Mouse (Mus musculus) embryonic facial prominence, embryonic 12.5 days (tissue): ENCODE results near the gene Scn4a. TPM values are rescaled to one million over a fixed set of nuclear protein-coding genes. Genes with fewer than 3 reads are reported as not detected.

Experiments used
- ATAC-seq: fragments of 200-750 bp; cut with Nextera tagmentation; 2 replicates; pipeline ENCODE4 v1.8.0; 2017; ENCODE audit not compliant: insufficient number of reproducible peaks, insufficient read depth, low FRiP score, low TSS enrichment
- H3K27ac ChIP-seq: fragments of 300-500 bp; sonication (generic); 2 replicates; pipeline ENCODE4 v1.5.1; 2016; ENCODE audit warnings: mild to moderate bottlenecking
- H3K27me3 ChIP-seq: fragments of 300-500 bp; sonication (generic); 2 replicates; pipeline ENCODE4 v1.6.1; 2016; ENCODE audit warnings: mild to moderate bottlenecking, moderate library complexity
- H3K36me3 ChIP-seq: fragments of 300-500 bp; sonication (generic); 2 replicates; pipeline ENCODE4 v1.6.1; 2016; ENCODE audit warnings: mild to moderate bottlenecking
- H3K4me1 ChIP-seq: fragments of 300-500 bp; sonication (generic); 2 replicates; pipeline ENCODE4 v1.6.1; 2016
- H3K4me2 ChIP-seq: fragments of 300-500 bp; sonication (generic); replicated peaks from 2 replicates; pipeline ENCODE4 v1.6.1; 2016; ENCODE audit warnings: mild to moderate bottlenecking, moderate library complexity
- H3K4me3 ChIP-seq: fragments of 300-500 bp; sonication (generic); 2 replicates; pipeline ENCODE4 v1.5.1; 2016; ENCODE audit warnings: mild to moderate bottlenecking
- H3K9ac ChIP-seq: fragments of 300-500 bp; sonication (generic); 2 replicates; pipeline ENCODE4 v1.6.1; 2016; ENCODE audit warnings: mild to moderate bottlenecking, moderate library complexity
- H3K9me3 ChIP-seq: fragments of 300-500 bp; sonication (generic); 2 replicates; pipeline ENCODE4 v1.6.1; 2016; ENCODE audit warnings: mild to moderate bottlenecking, moderate library complexity
- WGBS: fragments of 180-500 bp; shearing (Covaris S2); methylation state at CpG from one replicate; pipeline ENCODE4 v1.1.7; 2016; 5-methylcytosine and 5-hydroxymethylcytosine counted together
- polyA plus RNA-seq: library from polyadenylated mRNA; unstranded; fragments of >200 nt; fragmentation: Nextera tagmentation; extraction: Ambion mirVana; gene quantifications from 2 replicates; pipeline ENCODE4 v1.2.1, GENCODE M21; 2016

Scn4a gene
- polyA plus RNA-seq, 1 experiment from 2014 or later, result 0.05 TPM

DNA sequence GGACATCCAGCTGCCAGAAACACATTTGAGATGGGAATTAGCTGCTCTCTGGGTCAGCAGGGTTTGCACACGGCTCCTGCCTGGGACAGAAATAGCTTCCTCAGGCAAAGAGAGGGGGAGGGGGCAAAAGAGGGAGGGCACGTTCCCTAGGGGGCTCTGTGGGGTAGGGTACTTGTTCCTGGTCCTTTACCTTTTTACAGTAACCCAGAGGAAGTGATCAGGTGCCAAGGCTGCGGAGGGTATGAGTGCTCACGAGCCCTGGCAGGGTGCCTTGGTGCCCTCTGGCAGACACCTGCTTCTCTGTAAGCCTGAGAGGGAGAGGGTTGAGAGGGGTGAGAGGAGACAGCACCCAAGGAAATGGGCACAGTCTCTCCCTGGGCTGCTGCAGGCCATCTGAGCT, 20.6 kb downstream of the Scn4a start:
- H3K4me1 ChIP-seq, result peaks cover 10% of the 10 kb centered on the region; the same call in 1 of the 2 replicates
- 55% methylated on average over 4 of the region's 4 CpGs for WGBS
- no peak overlapping the region for H3K4me2 ChIP-seq
- no peak overlapping the region for H3K27ac ChIP-seq
- no peak for ATAC-seq
- H3K9ac ChIP-seq, result no peak overlapping the region
- no peak overlapping the region for H3K4me3 ChIP-seq
- no peaks in the 10 kb centered on the region for H3K9me3 ChIP-seq
- no peaks in the 10 kb centered on the region for H3K36me3 ChIP-seq
- no peaks in the 10 kb centered on the region for H3K27me3 ChIP-seq

- ATAC-seq, result no peak
- 67% methylated on average over 7 of the region's 7 CpGs for WGBS
- H3K4me2 ChIP-seq, result no peak overlapping the region
- no peak overlapping the region for H3K27ac ChIP-seq
- H3K27me3 ChIP-seq, result no peaks in the 10 kb centered on the region
- no peaks in the 10 kb centered on the region for H3K9me3 ChIP-seq
- peaks cover 10% of the 10 kb centered on the region; the same call in 1 of the 2 replicates for H3K4me1 ChIP-seq
- H3K36me3 ChIP-seq, result no peaks in the 10 kb centered on the region
- no peak overlapping the region for H3K9ac ChIP-seq
- H3K4me3 ChIP-seq, result no peak overlapping the region
Measured at GRCm38 (mm10) chr11:106329682-106330081, 23.4 kb downstream of the Scn4a start.

DNA sequence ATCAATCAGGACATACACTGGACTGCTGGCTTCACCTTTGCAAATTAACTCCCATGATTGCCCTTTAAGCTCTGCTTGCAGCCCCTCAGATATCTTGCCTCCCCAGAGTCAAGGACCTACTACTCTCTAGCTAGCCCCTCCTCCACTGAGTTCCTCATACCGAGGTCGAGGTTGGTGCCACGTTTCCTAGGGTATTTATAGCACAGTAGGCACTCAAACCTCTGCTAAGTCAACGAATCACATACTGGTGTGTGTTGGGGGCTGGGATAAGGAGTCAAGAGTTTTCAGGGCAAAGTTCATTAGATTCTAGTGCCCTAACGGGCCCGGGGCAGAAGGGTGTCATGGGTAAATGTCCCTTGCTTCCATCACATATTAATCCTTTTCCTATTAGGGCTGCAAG, 24.0 kb downstream of the Scn4a start:
- no peak overlapping the region for H3K27ac ChIP-seq
- H3K27me3 ChIP-seq, result no peaks in the 10 kb centered on the region
- no peaks in the 10 kb centered on the region for H3K9me3 ChIP-seq
- WGBS, result 79% methylated on average over 6 of the region's 6 CpGs
- H3K9ac ChIP-seq, result no peak overlapping the region
- no peak overlapping the region for H3K4me2 ChIP-seq
- peaks cover 9% of the 10 kb centered on the region; the same call in 1 of the 2 replicates for H3K4me1 ChIP-seq
- no peak overlapping the region for H3K4me3 ChIP-seq
- ATAC-seq, result no peak
- H3K36me3 ChIP-seq, result no peaks in the 10 kb centered on the region

GRCm38 (mm10) chr11:106328521-106328920, 24.6 kb downstream of the Scn4a start:
- no peaks in the 10 kb centered on the region for H3K27me3 ChIP-seq
- 62% methylated on average over 5 of the region's 5 CpGs for WGBS
- ATAC-seq, result no peak
- H3K9ac ChIP-seq, result no peak overlapping the region
- H3K4me3 ChIP-seq, result no peak overlapping the region
- no peaks in the 10 kb centered on the region for H3K9me3 ChIP-seq
- peaks cover 6% of the 10 kb centered on the region; the same call in 1 of the 2 replicates for H3K4me1 ChIP-seq
- no peak overlapping the region for H3K27ac ChIP-seq
- H3K4me2 ChIP-seq, result no peak overlapping the region
- H3K36me3 ChIP-seq, result no peaks in the 10 kb centered on the region

DNA sequence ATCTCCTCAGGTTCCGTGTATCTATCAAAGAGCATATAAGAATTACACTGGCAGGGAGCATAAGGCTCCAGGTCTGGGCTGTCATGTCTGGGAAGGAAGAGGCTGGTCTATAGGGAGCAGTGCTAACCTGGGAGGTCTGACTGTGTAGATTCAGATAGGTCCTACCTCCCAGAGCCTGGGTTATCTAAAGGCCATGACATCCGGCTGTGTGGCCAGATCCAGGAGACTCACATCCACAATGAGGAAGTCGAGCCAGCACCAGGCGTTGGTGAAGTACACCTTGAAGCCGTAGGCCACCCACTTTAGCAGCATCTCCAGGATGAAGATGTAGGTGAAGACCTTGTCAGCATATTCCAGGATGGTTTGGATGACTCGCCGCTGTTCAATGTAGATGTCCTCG, 26.6 kb downstream of the Scn4a start:
- peaks cover 6% of the 10 kb centered on the region; the same call in 1 of the 2 replicates for H3K4me1 ChIP-seq
- H3K4me3 ChIP-seq, result no peak overlapping the region
- ATAC-seq, result no peak
- H3K36me3 ChIP-seq, result no peaks in the 10 kb centered on the region
- no peak overlapping the region for H3K27ac ChIP-seq
- no peaks in the 10 kb centered on the region for H3K27me3 ChIP-seq
- H3K4me2 ChIP-seq, result no peak overlapping the region
- WGBS, result 86% methylated on average over 8 of the region's 8 CpGs
- no peak overlapping the region for H3K9ac ChIP-seq
- H3K9me3 ChIP-seq, result no peaks in the 10 kb centered on the region

DNA sequence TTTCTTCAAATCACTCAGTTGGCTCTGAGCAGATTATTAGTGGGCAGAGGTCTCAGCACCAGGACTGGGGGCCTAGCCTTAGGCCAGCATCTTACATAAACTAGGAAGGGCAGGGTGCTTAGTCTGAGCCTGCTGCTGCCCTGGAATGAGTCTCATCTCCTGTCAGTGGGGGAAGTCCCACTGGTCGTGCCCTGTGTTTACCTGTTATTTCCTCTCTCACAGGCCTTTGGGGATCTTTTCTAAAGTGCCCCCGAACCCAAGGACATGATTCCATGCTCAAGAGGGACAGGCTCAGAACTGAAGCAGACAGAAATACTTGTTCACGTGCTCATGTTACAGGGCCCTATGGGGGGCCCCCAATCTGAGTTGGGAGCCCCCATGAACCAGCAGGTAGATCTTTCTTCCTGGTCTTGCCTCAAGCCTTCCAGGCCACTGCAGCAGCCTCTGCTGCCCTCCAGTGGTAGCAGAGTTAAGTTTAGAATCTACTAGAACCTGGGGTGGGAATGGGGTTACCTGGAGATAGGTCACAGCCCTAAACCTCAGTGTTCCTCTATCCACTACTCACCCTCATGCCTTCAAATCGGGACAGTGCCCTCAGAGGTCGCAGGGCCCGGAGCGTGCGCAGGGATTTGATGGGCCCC, 27.4 kb downstream of the Scn4a start:
- Histone ChIP-seq H3K4me1 (peaks cover 6% of the 10 kb centered on the region; the same call in 1 of the 2 replicates), H3K4me3 (no peak overlapping the region), H3K9ac (no peak overlapping the region), H3K9me3 (no peaks in the 10 kb centered on the region), H3K4me2 (no peak overlapping the region), H3K27me3 (no peaks in the 10 kb centered on the region), H3K36me3 (no peaks in the 10 kb centered on the region), H3K27ac (no peak overlapping the region)
- ATAC-seq, result no peak
- 62% methylated on average over 8 of the region's 8 CpGs for WGBS

DNA sequence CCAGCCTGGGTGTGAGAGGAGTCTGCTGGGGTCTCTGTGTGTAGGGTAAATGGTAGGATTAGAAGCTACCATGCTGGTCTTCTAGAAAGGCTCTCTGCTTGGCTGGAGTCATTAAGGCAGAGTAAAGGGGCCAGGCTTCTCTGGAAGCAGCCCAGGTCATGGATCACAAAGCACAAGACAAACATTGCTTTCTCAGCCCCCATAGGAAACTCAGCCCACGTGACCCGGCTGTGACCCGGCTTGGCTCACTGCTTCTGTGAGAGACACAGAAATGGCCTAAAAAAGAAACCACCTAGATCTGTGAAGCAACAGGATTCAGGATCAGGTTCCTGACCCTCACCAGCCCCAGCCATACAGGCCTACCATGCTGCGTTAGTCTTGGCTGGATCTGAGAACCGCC, 28.2 kb downstream of the Scn4a start:
- Histone ChIP-seq H3K9ac (no peak overlapping the region), H3K9me3 (no peaks in the 10 kb centered on the region), H3K4me1 (peaks cover 6% of the 10 kb centered on the region; the same call in 1 of the 2 replicates), H3K27ac (no peak overlapping the region), H3K36me3 (no peaks in the 10 kb centered on the region), H3K27me3 (no peaks in the 10 kb centered on the region), H3K4me3 (no peak overlapping the region), H3K4me2 (no peak overlapping the region)
- WGBS, result 61% methylated on average over 5 of the region's 5 CpGs
- no peak for ATAC-seq

GRCm38 (mm10) chr11:106318406-106319366, 34.4 kb downstream of the Scn4a start:
- Histone ChIP-seq H3K36me3 (no peaks in the 10 kb centered on the region), H3K27me3 (no peaks in the 10 kb centered on the region), H3K27ac (no peak overlapping the region), H3K4me1 (peaks cover 35% of the 10 kb centered on the region), H3K4me3 (no peak overlapping the region), H3K9ac (no peak overlapping the region), H3K4me2 (no peak overlapping the region), H3K9me3 (no peaks in the 10 kb centered on the region)
- no peak for ATAC-seq
- 68% methylated on average over 21 of the region's 21 CpGs for WGBS

DNA sequence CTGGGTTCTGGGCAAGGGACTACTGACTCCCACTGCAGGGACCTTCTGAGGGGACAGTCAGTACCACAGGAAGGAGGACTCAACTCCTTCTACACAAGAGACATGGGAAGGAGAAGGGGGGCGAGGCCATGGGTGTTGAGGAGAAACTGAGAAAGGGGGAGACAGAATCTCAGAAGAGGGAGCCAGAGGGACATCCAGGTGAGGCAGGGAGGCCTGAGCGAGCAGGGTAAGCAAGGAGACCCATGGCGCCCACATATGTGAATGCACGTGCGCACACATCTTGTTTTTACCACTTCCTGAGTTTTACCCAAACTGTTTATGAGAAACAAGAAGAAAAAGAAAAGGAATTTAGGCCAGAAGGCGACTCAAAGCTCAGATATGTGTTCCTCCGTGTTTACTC, 35.3 kb downstream of the Scn4a start:
- no peaks in the 10 kb centered on the region for H3K27me3 ChIP-seq
- WGBS, result 85% methylated on average over 7 of the region's 7 CpGs
- H3K9me3 ChIP-seq, result no peaks in the 10 kb centered on the region
- no peak overlapping the region for H3K27ac ChIP-seq
- H3K4me3 ChIP-seq, result no peak overlapping the region
- H3K4me2 ChIP-seq, result no peak overlapping the region
- no peak for ATAC-seq
- H3K9ac ChIP-seq, result no peak overlapping the region
- peaks cover 39% of the 10 kb centered on the region for H3K4me1 ChIP-seq
- no peaks in the 10 kb centered on the region for H3K36me3 ChIP-seq

GRCm38 (mm10) chr11:106316416-106316815, 36.7 kb downstream of the Scn4a start:
- H3K36me3 ChIP-seq, result no peaks in the 10 kb centered on the region
- no peak for ATAC-seq
- H3K4me3 ChIP-seq, result no peak overlapping the region
- no peaks in the 10 kb centered on the region for H3K27me3 ChIP-seq
- H3K9ac ChIP-seq, result no peak overlapping the region
- peaks cover 39% of the 10 kb centered on the region for H3K4me1 ChIP-seq
- WGBS, result 21% methylated on average over 1 of the region's 1 CpGs
- H3K4me2 ChIP-seq, result no peak overlapping the region
- H3K27ac ChIP-seq, result no peak overlapping the region
- H3K9me3 ChIP-seq, result no peaks in the 10 kb centered on the region

- no peak within 1 kb of the TSS for H3K4me3 ChIP-seq
- H3K9me3 ChIP-seq, result no peaks in the 10 kb centered on the region
- no peak within 1 kb of the TSS for H3K27ac ChIP-seq
- H3K9ac ChIP-seq, result no peak within 1 kb of the TSS
- H3K4me1 ChIP-seq, result peaks cover 39% of the 10 kb centered on the region
- no peaks in the 10 kb centered on the region for H3K36me3 ChIP-seq
- H3K4me2 ChIP-seq, result no peak within 1 kb of the TSS
- no peaks in the 10 kb centered on the region for H3K27me3 ChIP-seq
- WGBS, result 35% methylated on average over 9 of the region's 9 CpGs
- no peak for ATAC-seq
Measured at GRCm38 (mm10) chr11:106314333-106314812, 38.7 kb downstream of the Scn4a start, which contains the start of gene Cd79b. Gene Cd79b (minus strand): TSS chr11:106314762.

GRCm38 (mm10) chr11:106313533-106313932, 39.6 kb downstream of the Scn4a start:
- H3K4me3 ChIP-seq, result no peak overlapping the region
- peaks cover 37% of the 10 kb centered on the region for H3K4me1 ChIP-seq
- no peak for ATAC-seq
- no peaks in the 10 kb centered on the region for H3K9me3 ChIP-seq
- 49% methylated on average over 5 of the region's 5 CpGs for WGBS
- no peaks in the 10 kb centered on the region for H3K27me3 ChIP-seq
- no peak overlapping the region for H3K4me2 ChIP-seq
- H3K9ac ChIP-seq, result no peak overlapping the region
- H3K36me3 ChIP-seq, result no peaks in the 10 kb centered on the region
- H3K27ac ChIP-seq, result no peak overlapping the region
